Mouse (Mus musculus): Measurements from ENCODE around the gene Nop53. TPM values are rescaled to one million over a fixed set of nuclear protein-coding genes. Genes with fewer than 3 reads are reported as not detected.

The Nop53 gene
- polyA plus RNA-seq, 1 experiment from 2014 or later: 183 TPM

Other genes with a start within 250 kb of the Nop53 start
- gene Obox5, start 195.9 kb downstream of the Nop53 start, polyA plus RNA-seq (2015; fragmentation: Nextera tagmentation; extraction: Ambion mirVana): not detected in 2 replicates
- gene Obox6, start 106.4 kb downstream of the Nop53 start, polyA plus RNA-seq (2015; fragmentation: Nextera tagmentation; extraction: Ambion mirVana): not detected in 2 replicates
- not detected in 2 replicates for gene Crx, start 66.1 kb downstream of the Nop53 start, polyA plus RNA-seq (2015; fragmentation: Nextera tagmentation; extraction: Ambion mirVana)
- not detected in 2 replicates for gene Crxos, start 63.5 kb downstream of the Nop53 start, polyA plus RNA-seq (2015; fragmentation: Nextera tagmentation; extraction: Ambion mirVana)
- gene Selenow, start 23.7 kb downstream of the Nop53 start, polyA plus RNA-seq (2015; fragmentation: Nextera tagmentation; extraction: Ambion mirVana): 686 and 711 TPM in 2 replicates
- gene Ehd2, start 21.5 kb upstream of the Nop53 start, polyA plus RNA-seq (2015; fragmentation: Nextera tagmentation; extraction: Ambion mirVana): 49.0 and 49.6 TPM in 2 replicates
- 5.8 and 7.2 TPM in 2 replicates for gene Bicra, start 101.8 kb upstream of the Nop53 start, polyA plus RNA-seq (2015; fragmentation: Nextera tagmentation; extraction: Ambion mirVana)
- 0.04 and 0.10 TPM in 2 replicates for gene Zfp541, start 115.7 kb upstream of the Nop53 start, polyA plus RNA-seq (2015; fragmentation: Nextera tagmentation; extraction: Ambion mirVana)
- gene Napa, start 152.4 kb upstream of the Nop53 start, polyA plus RNA-seq (2015; fragmentation: Nextera tagmentation; extraction: Ambion mirVana): 175 and 176 TPM in 2 replicates
- 29.5 and 29.9 TPM in 2 replicates for gene Kptn, start 173.8 kb upstream of the Nop53 start, polyA plus RNA-seq (2015; fragmentation: Nextera tagmentation; extraction: Ambion mirVana)
- gene Slc8a2, start 183.8 kb upstream of the Nop53 start, polyA plus RNA-seq (2015; fragmentation: Nextera tagmentation; extraction: Ambion mirVana): 0.30 and 0.35 TPM in 2 replicates
- gene Meis3, start 229.0 kb upstream of the Nop53 start, polyA plus RNA-seq (2015; fragmentation: Nextera tagmentation; extraction: Ambion mirVana): 28.2 and 28.8 TPM in 2 replicates